ENCODE assay signal across 21 mouse cellular contexts in the genomic region with DNA sequence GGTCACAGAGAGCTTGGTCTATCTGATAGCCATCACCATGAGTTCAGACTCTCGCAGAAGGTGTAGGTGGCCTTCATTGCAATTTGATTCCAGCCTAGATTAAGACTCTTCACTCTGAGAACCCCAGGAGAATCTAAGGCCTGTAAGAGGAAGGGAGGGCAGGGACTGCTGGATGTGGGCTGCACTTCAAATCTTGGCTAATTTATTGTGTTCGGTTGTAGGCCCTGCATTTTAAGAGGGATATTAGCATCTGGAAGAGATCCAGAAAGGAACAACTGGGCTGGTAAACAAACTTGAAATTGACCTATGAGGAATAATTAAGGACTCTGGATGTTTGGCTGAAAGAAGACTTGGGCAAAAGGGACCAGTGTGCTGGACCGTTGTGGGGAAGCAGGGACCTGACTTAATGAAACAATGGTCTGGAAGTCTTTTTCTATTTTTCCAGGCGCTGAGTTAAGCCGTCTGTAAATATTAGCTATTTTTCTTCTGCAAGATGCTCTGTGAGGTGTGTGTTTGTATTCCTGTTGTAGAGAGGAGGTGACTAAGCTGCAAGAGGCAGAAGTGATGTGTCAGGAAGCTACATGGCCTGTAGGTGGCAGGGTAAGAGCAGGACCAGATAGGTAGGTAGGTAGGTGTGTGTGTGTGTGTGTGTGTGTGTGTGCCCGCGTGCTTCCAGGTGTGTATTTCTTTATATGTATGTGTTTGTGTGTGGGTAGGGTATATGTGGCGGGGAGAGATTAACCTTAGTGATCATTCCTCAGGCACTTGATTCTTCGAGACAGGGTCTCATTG. TPM values are rescaled to one million over a fixed set of nuclear protein-coding genes. Genes with fewer than 3 reads are reported as not detected.
DNase-seq lines count a peak whose midpoint lies in the region; ATAC-seq lines count a peak whose summit lies in the region.
"Had no signal": no experiment of that assay in that cellular context is flagged by ENCODE, and none has a peak within 500 bp of the region (broad histone marks: within the 10 kb centered on the region; RNA-seq: fewer than 3 reads in every experiment).

No protein-coding gene starts in this region.

- 68% methylated on average over 9 of the region's 9 CpGs for WGBS in forebrain, embryonic 14.5 days
- WGBS in forebrain, embryonic 11.5 days = 83% methylated on average over 9 of the region's 9 CpGs
- WGBS in neural tube, embryonic 12.5 days = 79% methylated on average over 9 of the region's 9 CpGs

- no peak overlapping the region for H3K27ac ChIP-seq in forebrain, embryonic 14.5 days (ENCODE audit: low read depth, low read length)
- H3K27ac ChIP-seq in forebrain, embryonic 11.5 days (ENCODE audit: low read depth, low read length) = no peak overlapping the region
- peak overlapping the region; percentile 26; the same call in 1 of the 2 replicates for H3K27ac ChIP-seq in neural tube, embryonic 12.5 days
- H3K27ac ChIP-seq: forebrain, embryonic 10.5 days; liver, embryonic 15.5 days had no signal

- H3K4me2 ChIP-seq in forebrain, embryonic 14.5 days (ENCODE audit: low read length) = no peak overlapping the region
- no peak overlapping the region for H3K4me2 ChIP-seq in forebrain, embryonic 11.5 days (ENCODE audit: low read depth, low read length, severe bottlenecking)
- H3K4me2 ChIP-seq in neural tube, embryonic 12.5 days (replicated peaks) = no peak overlapping the region
- H3K4me2 ChIP-seq: liver, embryonic 15.5 days had no signal

- no peaks in the 10 kb centered on the region for H3K9me3 ChIP-seq in forebrain, embryonic 14.5 days (replicated peaks; ENCODE audit: control insufficient read depth, low read length)
- H3K9me3 ChIP-seq in forebrain, embryonic 11.5 days (ENCODE audit: control insufficient read depth, low read length) = no peaks in the 10 kb centered on the region
- H3K9me3 ChIP-seq in neural tube, embryonic 12.5 days = no peaks in the 10 kb centered on the region
- H3K9me3 ChIP-seq: forebrain, embryonic 10.5 days; liver, embryonic 15.5 days had no signal

- no peak overlapping the region for H3K9ac ChIP-seq in forebrain, embryonic 14.5 days (ENCODE audit: low read length)
- H3K9ac ChIP-seq in forebrain, embryonic 11.5 days (ENCODE audit: low read length) = no peak overlapping the region
- H3K9ac ChIP-seq in neural tube, embryonic 12.5 days = no peak overlapping the region
- H3K9ac ChIP-seq: liver, embryonic 15.5 days had no signal

- H3K4me1 ChIP-seq in forebrain, embryonic 14.5 days (ENCODE audit: control insufficient read depth, insufficient read depth, low read length) = no peaks in the 10 kb centered on the region
- no peaks in the 10 kb centered on the region for H3K4me1 ChIP-seq in forebrain, embryonic 11.5 days (replicated peaks; ENCODE audit: control insufficient read depth, insufficient read depth, low read length)
- H3K4me1 ChIP-seq in neural tube, embryonic 12.5 days = peaks cover 13% of the 10 kb centered on the region; the same call in 1 of the 2 replicates
- H3K4me1 ChIP-seq: forebrain, embryonic 10.5 days; liver, embryonic 15.5 days had no signal

- ATAC-seq in forebrain, embryonic 14.5 days = no peak
- no peak for ATAC-seq in forebrain, embryonic 11.5 days (replicated peaks; ENCODE audit: low FRiP score)
- no peak for ATAC-seq in neural tube, embryonic 12.5 days (ENCODE audit: low FRiP score, low read depth)
- ATAC-seq in CD4-positive, CD25-positive, alpha-beta regulatory T cell, adult 4 months = no peak

- H3K4me3 ChIP-seq in forebrain, embryonic 14.5 days (ENCODE audit: low read depth, low read length) = no peak overlapping the region
- H3K4me3 ChIP-seq in forebrain, embryonic 11.5 days (ENCODE audit: low read depth, low read length) = no peak overlapping the region
- no peak overlapping the region for H3K4me3 ChIP-seq in neural tube, embryonic 12.5 days
- H3K4me3 ChIP-seq: forebrain, embryonic 10.5 days; liver, embryonic 15.5 days had no signal

- DNase-seq in forebrain, embryonic 14.5 days (ENCODE audit: low spot score) = peak; percentile 42
- no peak for DNase-seq in forebrain, embryonic 11.5 days (ENCODE audit: low spot score)
- DNase-seq in kidney, adult 9 months = peak; percentile 5
- no peak for DNase-seq in kidney, adult 8-10 months
- no peak for DNase-seq in neural tube, embryonic 10.5 days (ENCODE audit: extremely low spot score, low spot score)
- no peak for DNase-seq in gastrocnemius, postnatal 25 days
- DNase-seq: adrenal gland, postnatal 25 days; cerebellum, adult 9-10 months; lung, postnatal 10 days; retina, postnatal 1 day; right cerebral cortex, postnatal 4 days had no signal

- no peaks in the 10 kb centered on the region for H3K27me3 ChIP-seq in forebrain, embryonic 14.5 days (replicated peaks; ENCODE audit: control insufficient read depth, insufficient read depth, low read length)
- no peaks in the 10 kb centered on the region for H3K27me3 ChIP-seq in forebrain, embryonic 11.5 days (ENCODE audit: control insufficient read depth, insufficient read depth, low read length)
- no peaks in the 10 kb centered on the region for H3K27me3 ChIP-seq in neural tube, embryonic 12.5 days (replicated peaks)
- H3K27me3 ChIP-seq: liver, embryonic 15.5 days had no signal

- H3K36me3 ChIP-seq in forebrain, embryonic 14.5 days (ENCODE audit: control insufficient read depth, insufficient read depth, low read length) = no peaks in the 10 kb centered on the region
- H3K36me3 ChIP-seq in forebrain, embryonic 11.5 days (ENCODE audit: control insufficient read depth, insufficient read depth, low read length) = no peaks in the 10 kb centered on the region
- H3K36me3 ChIP-seq in neural tube, embryonic 12.5 days = peaks cover 6% of the 10 kb centered on the region
- H3K36me3 ChIP-seq: forebrain, embryonic 10.5 days; liver, embryonic 15.5 days had no signal

RNA-seq across cellular contexts. Expression of a gene that starts 18.4 kb away (rescaled TPM):
- polyA plus RNA-seq in forebrain, embryonic 14.5 days (2014; fragmentation: Nextera tagmentation; extraction: Ambion mirVana) = not detected in 2 replicates
- not detected in 2 replicates for polyA plus RNA-seq in forebrain, embryonic 11.5 days (2014; fragmentation: Nextera tagmentation; extraction: Ambion mirVana)
- polyA plus RNA-seq in neural tube, embryonic 12.5 days (2016; fragmentation: Nextera tagmentation; extraction: Ambion mirVana) = 5.5 and 6.0 TPM in 2 replicates
- polyA plus RNA-seq in CD4-positive, CD25-positive, alpha-beta regulatory T cell, adult 4 months (2017; shearing (Covaris generic)) = not detected
- not detected for total RNA-seq in gastrocnemius, postnatal 25 days (2021)
- total RNA-seq: adrenal gland, postnatal 25 days; granulocyte monocyte progenitor cell, adult 5-6 weeks; megakaryocyte, adult 5-6 weeks; monocyte, adult 5-6 weeks had no signal
- polyA plus RNA-seq: embryonic facial prominence, embryonic 14.5 days; forebrain, embryonic 10.5 days; heart, embryonic 14.5 days; kidney, embryonic 14.5 days; liver, embryonic 15.5 days had no signal

Comparison
In these comparisons a context has a peak if more than half of its experiments do, and no peak if none do; other contexts are left out.
1. DNase-seq: peak in forebrain, embryonic 14.5 days (single experiment) and kidney, adult 9 months (single experiment); none in forebrain, embryonic 11.5 days (single experiment), kidney, adult 8-10 months (0 of 2), neural tube, embryonic 10.5 days (single experiment) and gastrocnemius, postnatal 25 days (single experiment).